Mouse (Mus musculus) heart, adult 8-10 months (tissue): ENCODE measurements around the gene Gm9573. TPM values are rescaled to one million over a fixed set of nuclear protein-coding genes. Genes with fewer than 3 reads are reported as not detected.

Experiments
- DNase-seq: peaks from one replicate; pipeline ENCODE4 v3.0.0; 2022; ENCODE audit warnings: low spot score
- total RNA-seq, 4 experiments: library from RNA; stranded (reverse); gene quantifications; 2 replicates each; pipeline ENCODE4 v1.2.4; 2022

Gm9573 gene
- total RNA-seq, 4 experiments from 2014 or later: not detected

DNA sequence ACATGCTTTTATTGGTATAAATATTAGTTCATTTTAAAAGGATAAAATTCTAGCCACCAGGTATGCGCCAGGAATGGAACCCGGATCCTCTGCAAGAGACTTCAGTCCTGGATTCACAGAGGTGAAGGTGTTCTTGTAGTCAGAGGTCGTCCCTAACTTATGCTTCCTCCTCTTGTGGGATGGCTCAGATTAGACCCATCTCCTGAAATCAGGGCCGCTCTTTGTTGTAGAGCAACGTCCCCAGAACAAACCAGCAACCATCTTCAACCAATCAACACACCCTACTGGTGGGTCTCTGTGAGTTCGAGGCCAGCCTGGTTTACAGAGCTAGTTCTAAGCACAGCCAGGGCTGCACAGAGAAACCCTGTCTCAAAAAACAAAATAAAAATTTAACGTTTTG lies 32.0 kb downstream of the Gm9573 start:
- no peak for DNase-seq

DNA sequence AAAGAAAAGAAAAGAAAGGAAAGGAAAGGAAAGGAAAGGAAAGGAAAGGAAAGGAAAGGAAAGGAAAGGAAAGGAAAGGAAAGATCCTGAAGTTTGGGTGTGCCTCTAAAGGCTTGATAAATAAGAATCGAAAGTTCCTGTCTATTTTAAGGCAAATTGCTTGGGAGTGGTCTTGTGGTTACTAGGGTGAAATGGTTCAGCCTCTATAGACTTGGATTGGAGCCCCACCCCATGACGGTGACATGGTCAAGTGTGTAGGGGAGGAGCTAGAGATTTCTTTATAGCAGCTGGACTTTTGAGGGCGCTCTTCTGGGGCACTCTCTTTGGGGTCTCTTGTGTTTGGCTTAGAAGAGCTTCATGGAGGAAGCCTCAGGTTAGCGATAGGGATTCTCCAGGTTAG lies 32.7 kb downstream of the Gm9573 start:
- DNase-seq: no peak

DNA sequence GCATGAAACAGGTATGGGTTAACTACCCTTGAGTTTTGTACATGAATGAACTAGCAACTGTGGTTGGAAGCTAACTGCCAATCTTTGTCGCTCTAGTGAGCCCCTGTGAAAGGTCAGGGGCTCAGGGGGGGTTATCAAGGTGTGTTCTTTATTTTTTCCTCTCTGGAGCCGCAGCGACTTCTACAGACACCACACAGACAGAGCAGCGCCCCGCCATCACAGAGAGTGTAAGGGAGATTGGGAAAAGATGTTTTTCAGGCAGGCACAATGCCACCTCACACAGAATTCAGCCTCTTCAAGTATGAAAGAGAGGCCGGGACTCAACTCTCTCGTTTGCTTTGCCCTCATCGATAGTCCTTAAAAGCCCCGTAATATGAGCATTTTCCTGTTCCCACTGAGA lies 34.3 kb downstream of the Gm9573 start:
- no peak for DNase-seq

DNA sequence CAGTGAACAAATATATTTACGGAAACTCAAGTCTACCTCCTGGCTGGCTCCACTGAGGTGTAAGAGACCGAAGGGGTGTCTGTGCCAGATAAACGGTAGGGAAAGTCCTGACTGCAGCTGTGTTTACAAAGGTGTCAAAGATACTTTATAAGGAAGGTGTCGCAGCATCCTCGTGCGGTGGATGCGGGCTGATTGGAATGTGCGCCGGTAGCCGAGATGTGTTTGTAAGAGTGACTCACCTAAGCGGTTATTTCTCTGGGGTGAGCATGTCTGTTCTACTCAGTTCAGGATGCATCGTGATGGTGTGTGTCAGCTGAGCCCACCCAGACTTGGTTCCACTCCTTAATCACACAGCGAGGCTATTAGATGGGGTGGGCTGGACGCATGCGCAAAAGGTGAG lies 34.7 kb downstream of the Gm9573 start:
- DNase-seq: no peak

DNA sequence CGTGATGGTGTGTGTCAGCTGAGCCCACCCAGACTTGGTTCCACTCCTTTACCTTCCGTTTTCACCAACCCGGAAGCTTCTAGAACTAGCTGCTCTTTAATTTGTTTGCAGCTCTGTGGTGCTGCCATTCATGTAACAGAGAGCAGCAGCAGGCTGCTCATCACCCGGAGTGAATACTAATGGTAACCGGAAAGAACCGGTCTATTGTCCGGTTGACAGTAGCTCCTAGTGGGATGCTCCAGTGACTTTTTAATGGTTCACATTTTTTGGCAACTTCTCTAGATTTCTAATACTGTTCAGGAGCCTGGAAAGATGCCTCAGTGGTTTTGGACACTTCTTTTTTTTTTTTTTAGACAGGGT lies 35.2 kb downstream of the Gm9573 start:
- no peak for DNase-seq

DNA sequence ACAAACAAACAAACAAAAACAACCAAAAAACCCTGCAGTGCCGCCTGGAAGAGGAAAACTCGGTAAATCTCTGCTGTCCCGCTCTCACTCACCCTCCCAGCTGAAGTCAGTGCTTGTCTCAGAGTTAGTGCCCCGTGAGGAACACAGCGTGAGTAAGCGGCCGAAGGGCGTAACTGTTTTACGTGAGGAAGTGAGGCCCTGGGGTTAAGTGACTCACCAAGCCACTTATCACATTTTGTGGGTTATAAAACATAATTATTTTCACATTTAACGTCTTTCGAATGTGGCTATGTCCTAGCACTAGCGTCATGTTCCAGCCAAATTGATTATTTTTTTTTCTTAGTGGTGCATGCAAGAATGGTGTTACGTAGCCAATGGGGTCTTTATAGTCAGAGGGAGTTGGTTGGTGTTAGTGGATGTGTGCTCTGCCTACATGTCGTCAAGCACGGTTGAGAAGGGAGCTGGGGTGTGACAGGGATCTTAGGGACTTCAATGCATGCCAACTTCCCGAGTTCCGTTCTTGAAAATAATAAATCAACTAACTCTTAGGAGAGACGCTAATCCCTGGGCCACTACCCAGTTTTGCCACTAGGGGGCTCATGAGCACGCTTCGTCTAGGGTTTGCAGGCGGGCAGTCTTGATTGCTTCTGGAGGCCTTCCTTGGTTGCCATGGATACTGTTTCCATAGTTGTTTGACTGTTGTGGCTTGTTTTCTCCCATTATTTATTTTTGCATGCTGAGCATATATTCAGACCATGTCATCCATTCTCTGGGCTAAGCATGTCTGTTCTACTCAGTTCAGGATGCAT lies 35.8 kb downstream of the Gm9573 start:
- peak; percentile 51 for DNase-seq

DNA sequence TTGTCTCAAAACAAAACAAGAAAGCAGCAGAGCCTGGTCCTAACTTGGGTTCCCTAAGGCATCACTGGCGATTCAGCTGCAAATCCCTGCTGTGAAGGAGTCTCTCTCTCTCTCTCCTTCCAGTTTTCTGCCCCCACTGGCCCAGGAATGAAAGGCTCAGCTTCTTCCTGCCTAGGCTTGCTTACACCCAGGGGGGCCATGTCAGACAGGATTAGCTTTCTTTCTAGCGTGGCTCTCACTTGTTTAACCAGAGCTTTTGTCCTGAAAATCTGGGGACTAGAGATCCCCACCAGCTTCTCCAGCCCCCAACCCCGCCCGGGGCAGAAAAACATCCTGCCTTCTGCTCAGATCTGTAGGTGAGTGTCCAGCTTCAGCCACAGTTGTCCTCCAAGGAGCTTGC lies 38.0 kb downstream of the Gm9573 start:
- no peak for DNase-seq

DNA sequence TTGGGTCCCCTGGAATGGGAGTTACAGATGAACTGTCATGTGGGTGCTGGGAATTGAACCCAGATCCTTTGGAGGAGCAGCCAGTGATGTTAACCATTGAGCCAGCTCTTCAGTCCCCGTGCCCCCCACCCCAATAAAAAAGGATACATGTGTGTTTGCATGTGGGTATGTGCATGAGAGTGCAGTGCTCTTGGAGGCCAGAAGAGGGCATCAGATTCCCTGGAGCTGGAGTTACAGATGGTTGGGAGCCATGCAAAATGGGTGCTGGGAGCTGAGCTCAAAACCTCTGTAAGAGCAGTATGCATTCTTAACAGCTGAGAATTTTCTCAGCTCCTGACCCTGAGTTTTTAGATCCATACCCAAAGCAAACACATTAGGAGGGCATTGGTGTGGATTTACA lies 39.1 kb downstream of the Gm9573 start:
- no peak for DNase-seq

DNA sequence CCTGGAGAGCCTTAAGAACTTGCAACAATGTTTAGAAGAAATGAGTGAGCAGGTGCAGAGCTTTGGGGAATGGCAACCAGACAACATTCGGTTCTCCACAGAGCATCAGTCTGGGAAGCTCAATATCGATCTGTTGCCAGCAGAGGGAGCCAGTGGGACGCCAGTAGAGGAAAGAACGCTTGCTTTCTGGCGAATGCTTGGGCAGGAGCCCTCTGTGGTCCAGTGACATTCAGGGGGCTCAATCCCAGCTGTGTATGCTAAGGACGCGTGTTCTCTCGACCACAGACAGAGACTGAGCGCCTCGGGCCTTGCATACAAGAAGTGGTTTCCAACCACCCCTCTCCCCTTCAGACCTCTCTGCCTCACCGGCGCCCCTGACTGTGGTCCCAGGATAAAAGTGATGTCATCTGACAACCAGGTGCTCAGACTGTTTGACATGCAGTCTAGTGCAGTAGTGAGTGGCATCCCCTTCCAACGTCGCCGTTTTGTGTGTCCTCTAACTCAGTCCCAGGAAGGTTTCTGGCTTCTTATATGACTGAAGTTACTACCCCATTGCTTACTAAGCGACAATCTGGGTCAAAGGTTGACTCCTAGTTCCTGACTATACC lies 42.0 kb downstream of the Gm9573 start:
- peak; percentile 58 for DNase-seq

DNA sequence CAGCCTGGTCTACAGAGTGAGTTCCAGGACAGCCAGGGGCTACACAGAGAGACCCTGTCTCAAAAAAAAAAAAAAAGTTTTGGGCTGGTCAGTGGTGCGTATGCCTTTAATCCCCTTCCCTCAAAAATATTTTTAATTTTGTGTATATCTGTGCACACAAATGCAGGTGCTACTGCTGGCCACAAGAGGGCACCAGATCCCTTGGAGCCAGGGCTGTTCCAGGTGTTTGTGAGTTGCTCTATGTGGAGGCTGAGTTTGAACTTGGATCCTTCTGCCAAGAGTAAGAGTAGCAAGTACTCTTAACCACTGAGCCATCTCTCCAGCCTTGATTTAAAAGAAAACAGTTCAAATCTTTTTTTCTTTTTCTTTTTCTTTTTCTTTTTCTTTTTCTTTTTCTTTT lies 43.5 kb downstream of the Gm9573 start:
- no peak for DNase-seq

DNA sequence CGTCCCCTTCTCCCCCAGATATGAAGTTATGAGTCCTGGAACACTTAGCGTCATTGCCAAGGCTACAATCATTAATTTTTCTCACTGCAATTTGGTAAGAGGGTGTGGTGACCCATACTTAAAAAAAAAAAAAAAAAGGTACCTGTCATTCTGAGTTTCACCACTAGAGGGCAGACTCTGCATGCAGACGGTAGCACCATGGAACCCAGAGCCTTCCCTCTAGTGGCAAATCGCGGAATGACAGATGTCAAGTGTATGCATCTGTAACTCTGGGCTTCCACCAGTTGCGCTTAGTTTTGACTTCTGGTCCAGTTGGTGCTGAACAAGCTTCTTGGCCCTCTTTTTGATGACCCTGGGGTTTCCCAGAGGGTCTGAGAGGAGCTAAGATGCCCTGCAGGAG lies 48.2 kb downstream of the Gm9573 start:
- DNase-seq: peak; percentile 79

DNA sequence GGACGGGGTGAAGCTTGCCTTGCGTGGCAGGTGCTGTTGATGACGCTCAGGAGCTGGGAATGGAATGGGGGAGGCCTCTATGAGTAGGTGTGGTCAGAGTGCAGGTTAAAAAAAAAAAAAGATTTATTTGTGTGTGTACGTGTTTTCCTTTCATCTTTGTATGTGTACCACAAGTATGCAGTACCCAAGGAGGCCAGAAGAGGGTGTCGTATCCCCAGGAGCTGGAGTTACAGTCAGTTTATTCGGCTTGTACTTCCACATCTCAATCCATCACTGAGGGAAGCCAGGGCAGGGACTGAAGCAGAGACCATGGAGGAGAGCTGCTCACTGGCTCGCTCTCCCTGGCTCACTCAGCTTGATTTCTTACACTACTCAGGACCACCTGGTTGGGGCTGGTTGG lies 55.0 kb downstream of the Gm9573 start:
- no peak for DNase-seq

DNA sequence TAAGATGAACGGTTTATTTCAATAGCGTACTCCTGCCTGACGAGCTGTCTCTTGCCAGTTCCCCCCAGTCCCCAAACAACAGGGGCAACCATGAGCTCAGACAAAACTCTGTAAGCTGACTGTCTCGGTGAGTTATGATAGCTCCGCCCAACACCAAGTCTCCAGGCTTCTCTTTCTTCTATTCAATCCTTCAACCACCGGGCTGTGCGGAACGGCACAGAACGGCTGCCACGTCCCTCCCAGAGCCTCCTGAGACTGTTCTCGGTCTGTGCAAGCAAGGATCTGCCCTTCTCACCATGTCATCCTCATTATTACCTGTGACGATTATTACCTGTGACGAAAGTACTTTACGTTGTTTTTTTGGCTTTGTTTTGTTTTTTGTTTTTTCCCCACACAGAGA lies 55.6 kb downstream of the Gm9573 start:
- DNase-seq: no peak

DNA sequence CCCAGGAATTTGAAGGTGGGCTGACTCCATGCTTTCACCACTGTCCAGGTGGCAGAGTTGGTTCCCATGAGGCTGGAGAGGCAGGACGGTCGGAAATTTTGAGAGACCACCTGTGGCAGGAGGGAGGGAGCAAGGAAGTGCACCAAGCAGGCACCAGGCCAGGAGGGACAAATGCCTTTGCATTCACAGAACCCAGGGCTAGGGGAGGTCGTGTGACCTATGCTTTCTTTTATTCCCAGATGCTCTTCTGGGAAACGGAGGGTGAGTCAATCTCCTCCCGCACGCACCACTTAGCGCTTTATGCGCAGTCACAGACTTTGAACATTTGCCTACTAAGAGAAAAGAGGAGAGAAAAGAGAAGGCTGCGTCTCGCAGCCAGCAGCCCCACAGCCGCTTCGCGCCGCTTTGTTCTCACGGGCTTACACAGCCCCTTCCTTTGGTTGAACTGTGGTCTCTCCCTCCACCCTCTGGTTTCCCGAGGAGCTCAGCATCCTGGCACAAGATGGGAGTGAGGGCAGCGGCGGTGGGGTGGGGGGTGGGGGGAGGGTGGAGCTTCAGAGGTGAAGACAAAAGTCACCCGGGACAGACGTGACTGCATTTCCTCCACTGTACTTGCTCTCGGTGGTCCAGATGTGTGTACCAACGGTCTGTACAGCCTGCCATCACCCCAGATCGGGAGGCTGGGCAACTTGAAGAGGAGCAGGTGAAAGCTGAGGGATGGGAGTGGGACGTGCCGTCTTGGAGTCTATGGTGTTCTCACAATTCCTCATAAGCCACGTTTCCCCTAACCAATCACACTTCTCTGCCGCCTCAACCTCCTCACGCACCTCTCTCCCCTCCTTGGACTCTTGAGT lies 57.1 kb downstream of the Gm9573 start:
- DNase-seq: no peak

Other genes with a start within 250 kb of the Gm9573 start
- gene H2-Q4, start 247.0 kb downstream of the Gm9573 start, total RNA-seq: 10 to 100 TPM; 14.6 to 22.3 (median 16.7) TPM
- 1 to 10 TPM; 3.8 to 8.0 (median 4.4) TPM for gene H2-Q6, start 201.8 kb downstream of the Gm9573 start, total RNA-seq
- 1 to 10 TPM; 2.5 to 4.7 (median 3.2) TPM for gene H2-Q7, start 187.5 kb downstream of the Gm9573 start, total RNA-seq
- under 1 TPM; 0.38 to 0.59 (median 0.39) TPM for gene H2-Q10, start 156.5 kb downstream of the Gm9573 start, total RNA-seq
- not detected for gene Pou5f1, start 120.6 kb downstream of the Gm9573 start, total RNA-seq
- 1 to 10 TPM; 2.1 to 3.3 (median 2.4) TPM for gene Tcf19, start 109.8 kb downstream of the Gm9573 start, total RNA-seq
- gene Cchcr1, start 109.5 kb downstream of the Gm9573 start, total RNA-seq: 1 to 10 TPM; 2.0 to 3.9 (median 2.4) TPM
- gene Psors1c2, start 93.4 kb downstream of the Gm9573 start, total RNA-seq: not detected
- gene Cdsn, start 74.5 kb downstream of the Gm9573 start, total RNA-seq: under 1 TPM; 0.14 to 0.37 (median 0.27) TPM
- gene 2300002M23Rik, start 59.2 kb downstream of the Gm9573 start, total RNA-seq: not detected
- gene Sfta2, start 25.1 kb downstream of the Gm9573 start, total RNA-seq: not detected
- not detected for gene Mucl3, start 17.1 kb upstream of the Gm9573 start, total RNA-seq
- 10 to 100 TPM; 30.4 to 34.9 (median 31.8) TPM for gene Vars2, start 41.0 kb upstream of the Gm9573 start, total RNA-seq
- 10 to 100 TPM; 18.4 to 22.2 (median 21.2) TPM for gene Gtf2h4, start 47.1 kb upstream of the Gm9573 start, total RNA-seq
- gene Ddr1, start 78.0 kb upstream of the Gm9573 start, total RNA-seq: 10 to 100 TPM; 23.8 to 30.0 (median 29.5) TPM
- gene Ier3, start 195.0 kb upstream of the Gm9573 start, total RNA-seq: 10 to 100 TPM; 31.3 to 64.3 (median 38.9) TPM
- 100 to 1,000 TPM; 154 to 174 (median 157) TPM for gene Flot1, start 196.6 kb upstream of the Gm9573 start, total RNA-seq
- gene Tubb5, start 211.7 kb upstream of the Gm9573 start, total RNA-seq: 10 to 100 TPM; 65.2 to 94.6 (median 72.1) TPM
- gene Mdc1, start 214.9 kb upstream of the Gm9573 start, total RNA-seq: 10 to 100 TPM; 11.5 to 12.8 (median 12.0) TPM
- gene Nrm, start 234.7 kb upstream of the Gm9573 start, total RNA-seq: 1 to 10 TPM; 1.7 to 2.9 (median 1.8) TPM
- gene Ppp1r18, start 239.0 kb upstream of the Gm9573 start, total RNA-seq: 10 to 100 TPM; 10.5 to 13.5 (median 11.8) TPM